Mouse (Mus musculus) brain, embryonic 18.5 days (tissue): ENCODE data around the gene Fam155a.
"Not testable (repeated sequence)": the region's sequence is repeated elsewhere in the genome, so short reads cannot be mapped to it uniquely, and the experiment has no call there.

ENCODE experiments used
- DNase-seq: peaks from one replicate; pipeline ENCODE4 v3.0.0-alpha.2; 2012; ENCODE audit warnings: low read depth, low spot score

The Fam155a gene

GRCm38 (mm10) chr8:9692370-9692769 is 78.6 kb downstream of the Fam155a start:
- DNase-seq, result no peak

DNA sequence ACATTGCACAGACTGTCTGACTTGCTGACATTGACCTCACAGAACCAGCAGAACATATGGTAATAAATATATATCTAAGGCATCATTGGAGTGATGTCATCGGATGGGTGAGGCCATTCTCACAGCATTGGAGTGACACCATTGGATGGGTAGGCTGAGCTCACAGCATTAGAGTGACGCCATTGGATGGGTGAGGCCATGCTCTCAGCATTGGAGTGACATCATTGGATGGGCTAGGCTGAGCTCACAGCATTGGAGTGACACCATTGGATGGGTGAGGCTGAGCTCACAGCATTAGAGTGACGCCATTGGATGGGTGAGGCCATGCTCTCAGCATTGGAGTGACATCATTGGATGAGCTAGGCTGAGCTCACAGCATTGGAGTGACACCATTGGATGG is 110.9 kb downstream of the Fam155a start:
- not testable (repeated sequence) for DNase-seq

DNA sequence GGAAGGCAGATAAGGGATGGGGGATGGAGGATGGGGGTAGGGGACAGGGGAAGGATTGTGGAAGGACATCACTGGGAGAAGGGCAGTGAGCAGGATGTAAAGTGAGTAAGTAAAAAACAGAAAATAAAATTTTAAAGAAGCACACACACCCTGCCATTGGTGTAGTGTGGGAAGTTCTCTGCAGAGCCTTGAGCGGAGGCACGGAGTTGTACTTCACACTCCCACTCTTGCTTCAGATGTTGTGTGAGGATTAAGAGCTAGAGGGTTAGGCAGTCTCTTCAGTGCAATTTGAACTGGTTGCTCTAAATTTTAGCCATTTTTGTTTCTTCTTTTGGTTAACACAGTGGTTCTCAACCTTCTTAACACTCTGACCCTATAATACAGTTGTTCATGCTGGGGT is 114.1 kb downstream of the Fam155a start:
- DNase-seq, result no peak

DNA sequence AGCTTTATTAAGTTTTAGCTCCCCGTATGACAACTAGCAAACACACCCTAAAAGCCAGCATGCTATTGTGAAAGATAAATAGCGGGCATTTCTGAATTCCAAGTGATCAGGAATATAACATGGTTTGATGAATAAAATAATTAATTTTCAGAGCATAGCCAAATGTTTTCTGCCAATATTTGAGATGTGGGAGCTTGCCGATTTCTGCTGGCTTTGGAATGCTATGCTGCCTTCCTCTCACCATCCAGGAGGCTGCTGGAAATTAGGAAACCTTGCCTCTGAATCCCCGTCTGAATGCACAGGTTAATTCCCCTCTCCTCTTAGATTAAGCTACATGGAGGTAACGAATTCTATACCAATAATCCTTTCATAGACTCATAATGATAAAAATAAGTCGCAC is 116.1 kb downstream of the Fam155a start:
- DNase-seq, result no peak

DNA sequence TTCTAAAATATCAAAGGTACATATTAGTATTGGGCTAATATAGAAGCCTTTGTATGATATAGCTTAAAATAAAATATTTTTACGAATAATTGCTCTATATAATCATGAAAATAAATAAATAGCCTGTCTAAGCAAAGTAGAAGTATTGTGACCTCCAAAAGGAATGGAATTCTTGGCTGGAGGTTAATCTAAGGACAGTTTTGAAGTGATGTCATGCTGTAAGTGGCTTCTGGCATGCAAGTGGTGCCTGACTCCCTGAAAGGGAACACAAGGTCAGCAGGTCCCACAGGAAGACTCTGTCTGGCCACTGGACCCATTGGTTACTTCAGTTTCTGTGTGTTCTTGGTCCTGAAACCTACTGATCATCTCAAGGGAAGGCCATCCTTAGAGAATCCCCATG is 117.3 kb downstream of the Fam155a start:
- DNase-seq, result no peak

DNA sequence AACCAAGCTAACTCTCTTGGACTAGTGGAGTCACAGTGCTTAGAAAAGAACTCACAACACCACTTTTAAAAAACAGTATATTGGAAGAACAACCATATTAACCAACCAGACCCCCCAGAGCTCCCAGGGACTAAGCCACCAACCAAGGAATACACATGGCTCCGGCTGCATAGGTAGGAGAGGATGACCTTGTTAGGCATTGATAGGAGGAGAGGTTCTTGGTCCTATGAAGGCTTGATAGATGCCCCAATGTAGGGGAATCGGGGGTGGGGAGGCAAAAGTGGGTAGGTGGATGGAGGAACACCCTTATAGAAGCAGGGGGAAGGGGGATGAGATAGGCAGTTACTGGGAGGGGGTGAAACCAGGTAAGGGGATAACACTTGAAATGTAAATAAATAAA is 132.8 kb downstream of the Fam155a start:
- DNase-seq, result no peak

DNA sequence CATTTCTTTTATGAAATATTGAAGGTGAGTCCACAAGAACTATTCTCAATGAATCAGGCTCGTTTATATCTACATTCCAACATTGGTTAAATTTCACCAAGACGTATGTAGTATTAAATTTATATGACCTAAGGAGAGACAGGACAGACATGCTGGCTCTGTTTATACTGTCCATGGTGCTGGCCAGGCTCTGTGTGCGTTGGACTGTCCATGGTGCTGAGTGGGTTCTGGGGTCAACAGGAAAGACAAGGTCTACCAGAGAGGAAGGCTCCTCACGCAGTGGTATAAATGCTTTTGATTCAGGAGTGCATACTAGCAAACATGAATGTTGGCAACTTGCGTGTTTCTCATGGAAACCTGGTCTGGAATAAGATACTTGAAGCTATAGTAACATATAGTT is 135.7 kb downstream of the Fam155a start:
- DNase-seq, result no peak

GRCm38 (mm10) chr8:9607086-9607701 is 163.8 kb downstream of the Fam155a start:
- no peak for DNase-seq

DNA sequence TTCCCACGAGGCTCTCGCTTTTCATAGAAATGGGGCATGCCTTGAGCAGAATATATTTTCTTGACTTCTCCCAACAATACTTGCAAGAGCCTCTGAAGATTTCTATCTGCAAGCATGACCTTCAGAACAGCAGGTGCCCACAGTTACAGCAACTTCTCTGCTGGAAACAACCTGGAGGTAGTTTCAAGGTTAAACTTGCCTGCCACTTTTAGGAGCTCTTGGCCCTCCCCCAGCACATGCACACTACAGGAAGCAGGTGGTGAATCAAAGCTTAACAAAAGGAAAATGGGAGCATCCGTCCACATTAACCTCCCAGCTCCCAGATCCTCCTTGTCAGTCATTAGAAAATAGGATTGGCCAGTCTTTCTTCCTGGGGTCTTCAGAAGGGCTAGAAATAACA is 175.0 kb downstream of the Fam155a start:
- DNase-seq, result no peak

DNA sequence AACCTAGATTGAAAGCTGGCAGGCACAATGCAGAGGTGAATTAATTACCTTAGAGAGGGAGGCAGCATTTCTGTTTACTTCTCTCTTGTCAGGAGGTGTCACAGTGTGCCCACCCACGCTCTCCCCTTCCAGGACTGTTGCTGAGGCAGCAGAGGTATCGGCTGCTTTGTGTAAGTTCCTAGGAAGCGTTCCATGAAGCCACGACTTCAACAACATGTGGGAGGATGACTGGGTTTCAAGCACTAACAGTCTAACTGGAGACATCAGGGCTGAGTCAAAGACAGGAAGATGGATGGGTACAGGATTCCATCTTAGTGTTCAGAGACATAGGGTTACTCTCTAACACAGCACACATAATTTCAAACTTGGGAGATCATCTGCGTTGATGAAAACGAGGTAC is 189.1 kb downstream of the Fam155a start:
- DNase-seq, result no peak

DNA sequence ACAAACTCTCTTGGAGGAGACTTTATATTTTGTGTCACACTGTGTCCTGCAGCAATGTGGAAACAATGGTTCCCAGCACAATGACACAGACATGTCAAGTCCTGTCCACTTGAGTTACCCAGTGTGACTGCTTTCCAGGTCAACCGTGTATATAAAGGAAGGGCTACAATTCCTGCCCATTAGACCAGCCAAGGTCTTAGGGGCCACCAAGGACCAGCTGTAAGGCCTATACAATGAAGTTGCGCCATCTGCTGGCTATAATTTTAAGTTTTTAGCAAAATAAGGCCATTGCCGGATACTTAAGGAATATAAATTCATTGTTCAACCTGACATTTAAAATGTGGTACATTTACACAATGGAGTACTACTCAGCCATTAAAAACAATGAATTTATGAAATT is 190.8 kb downstream of the Fam155a start:
- DNase-seq, result no peak

- DNase-seq, result no peak
These were observed 199.0 kb downstream of the Fam155a start for GRCm38 (mm10) chr8:9571977-9572376.

DNA sequence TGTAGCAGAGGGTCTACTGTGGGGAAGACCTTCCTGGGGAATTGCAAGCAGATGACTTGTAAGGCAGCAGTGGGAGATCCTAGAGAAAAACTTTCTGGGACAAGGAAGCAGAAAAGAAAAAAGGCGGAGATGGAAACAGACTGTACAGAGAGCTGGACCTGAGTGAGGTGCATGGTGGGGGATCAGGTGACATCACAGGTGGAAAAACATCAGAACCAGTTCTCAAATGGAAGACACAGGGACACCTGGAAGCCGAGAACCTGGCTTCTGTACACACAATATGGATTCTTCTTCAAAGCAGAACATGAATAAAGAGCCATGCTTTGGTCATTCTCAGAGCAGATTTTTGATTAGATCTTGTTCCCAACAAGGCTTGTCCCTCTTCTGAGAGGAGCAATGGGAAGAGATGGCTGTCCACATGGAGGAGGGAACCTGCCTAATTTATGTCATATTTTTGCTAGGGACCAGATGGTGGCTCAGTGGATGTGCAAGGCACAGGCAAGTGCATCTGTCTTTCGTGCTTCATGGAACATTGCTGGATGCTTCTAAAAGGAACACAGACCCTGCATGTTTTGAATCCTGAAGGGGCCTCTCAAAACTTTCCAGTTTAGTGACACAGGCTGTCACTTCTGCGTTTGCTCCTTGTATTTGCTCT is 201.3 kb downstream of the Fam155a start:
- DNase-seq, result no peak

DNA sequence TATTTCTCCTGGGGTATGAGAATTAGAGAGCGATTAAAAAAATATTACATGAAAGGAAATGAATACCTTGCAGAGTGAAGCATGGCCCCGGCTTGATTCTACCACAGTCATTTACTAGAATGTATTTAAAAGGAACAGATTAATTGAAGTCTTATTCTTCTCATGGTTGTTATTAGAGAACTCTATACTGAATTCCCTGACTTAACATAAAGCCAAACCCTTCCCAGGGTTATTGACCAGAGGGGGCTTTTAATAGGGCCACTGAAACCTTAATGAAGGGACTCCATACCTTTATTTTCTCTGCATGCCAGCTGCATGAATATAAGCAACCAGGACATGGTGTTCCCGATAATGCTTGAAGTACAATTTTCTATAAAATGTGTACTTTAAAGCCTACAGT is 221.8 kb downstream of the Fam155a start:
- DNase-seq, result no peak

DNA sequence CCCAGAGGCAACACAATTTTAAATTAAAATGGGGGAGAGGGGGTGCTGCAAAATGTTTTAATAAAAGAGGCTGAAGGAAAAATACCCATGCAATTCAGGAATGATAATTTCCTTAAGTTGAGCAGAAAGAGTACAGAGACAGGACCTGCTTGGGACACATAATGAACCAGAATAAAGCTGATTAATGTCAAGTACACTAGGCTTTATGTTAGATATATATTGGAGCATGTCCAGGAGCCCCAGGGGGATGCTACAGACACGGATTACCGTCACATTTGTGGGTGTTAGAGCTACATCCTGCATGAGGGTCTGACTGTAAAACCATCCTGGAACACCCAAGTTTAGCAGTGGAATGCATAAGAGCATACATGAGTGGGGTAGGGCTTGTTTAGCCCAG is 223.4 kb downstream of the Fam155a start:
- no peak for DNase-seq

GRCm38 (mm10) chr8:9546919-9547557 is 223.9 kb downstream of the Fam155a start:
- DNase-seq, result no peak

DNA sequence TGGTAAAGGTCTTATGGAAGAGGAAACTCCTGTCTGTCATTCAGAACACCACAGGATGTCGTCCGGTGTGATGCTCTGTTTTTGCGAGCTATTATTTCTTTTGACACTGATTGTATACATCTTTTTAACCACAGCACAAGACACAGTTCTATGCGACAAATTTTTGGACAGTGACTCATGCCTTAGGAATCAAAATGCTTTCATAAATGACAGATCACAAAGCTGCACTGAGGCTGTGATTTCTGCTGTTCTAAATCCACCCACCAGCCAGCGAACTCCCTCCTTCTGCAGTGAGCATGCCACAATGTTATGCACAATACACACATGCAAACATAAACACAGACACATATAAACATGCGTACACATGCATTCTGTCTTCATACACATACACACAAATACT is 224.5 kb downstream of the Fam155a start:
- DNase-seq, result no peak

- no peak for DNase-seq
These were observed 225.3 kb downstream of the Fam155a start for GRCm38 (mm10) chr8:9545665-9546064.

DNA sequence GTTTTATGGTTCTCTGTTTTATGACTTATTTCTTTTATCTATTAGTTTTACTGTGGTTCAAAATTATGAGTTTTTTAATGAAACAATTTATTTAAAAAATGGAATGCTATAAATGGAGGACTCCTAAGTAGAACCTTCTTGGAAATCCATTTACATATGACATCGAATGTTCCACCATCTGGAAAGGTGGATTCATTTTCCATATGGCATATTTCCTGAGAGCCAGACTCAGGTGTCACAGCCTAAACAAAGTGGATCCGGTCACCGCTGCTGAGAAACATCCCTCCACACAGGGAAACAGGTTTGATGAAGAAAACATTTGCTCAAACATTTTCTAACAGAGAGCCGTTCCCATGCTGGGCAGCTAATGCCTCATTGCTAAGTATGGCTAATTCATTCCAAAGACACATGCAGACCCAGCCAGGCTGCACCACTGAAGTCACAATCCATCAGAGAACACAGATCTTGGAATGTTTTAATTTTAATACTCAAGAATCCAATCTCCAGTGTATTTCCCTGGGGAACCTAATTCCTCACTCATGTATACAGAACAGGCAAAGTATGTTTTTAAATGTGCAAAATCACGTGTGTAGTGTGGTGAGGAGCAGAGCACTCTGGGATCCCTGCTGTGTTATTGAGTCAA is 235.1 kb downstream of the Fam155a start:
- no peak for DNase-seq

GRCm38 (mm10) chr8:9526515-9526914 is 244.4 kb downstream of the Fam155a start:
- DNase-seq, result no peak

DNA sequence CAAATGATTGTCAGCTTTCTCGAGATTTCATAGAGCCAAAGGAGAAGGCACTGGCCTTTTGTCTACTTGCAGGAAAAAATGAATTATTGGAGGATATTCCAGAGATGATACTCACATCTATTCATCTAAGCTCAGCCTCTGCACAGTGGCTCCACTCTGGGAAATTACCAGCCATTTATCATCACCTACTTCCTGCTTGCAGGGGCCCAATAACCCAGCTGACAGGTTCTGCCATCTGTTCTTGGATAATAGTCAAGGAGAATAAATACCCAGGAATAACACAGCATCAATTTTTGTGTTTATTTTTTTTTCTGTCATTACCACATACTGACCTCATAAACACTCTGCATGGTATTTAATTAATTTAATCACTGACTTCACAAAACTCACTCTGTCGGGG is 249.4 kb downstream of the Fam155a start:
- no peak for DNase-seq

DNA sequence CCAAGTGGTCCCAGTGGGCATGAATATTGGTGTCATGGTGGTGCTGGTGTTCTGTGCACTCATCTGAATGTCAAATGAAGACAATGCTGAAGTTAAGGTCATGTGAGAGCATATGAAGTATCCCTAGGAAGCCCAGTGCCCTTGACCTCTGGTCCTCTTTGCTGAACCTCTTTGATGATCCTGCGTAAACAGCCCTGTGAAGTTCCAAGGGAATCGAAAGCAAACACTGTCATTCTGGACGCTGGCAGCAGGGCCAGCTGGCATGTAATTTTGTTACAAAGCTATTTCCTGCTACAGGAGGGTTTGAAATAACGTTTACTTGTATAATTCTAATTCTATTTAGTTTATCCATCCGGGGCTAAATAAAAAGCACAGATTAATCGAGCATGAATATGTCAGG is 270.2 kb downstream of the Fam155a start:
- DNase-seq, result no peak

DNA sequence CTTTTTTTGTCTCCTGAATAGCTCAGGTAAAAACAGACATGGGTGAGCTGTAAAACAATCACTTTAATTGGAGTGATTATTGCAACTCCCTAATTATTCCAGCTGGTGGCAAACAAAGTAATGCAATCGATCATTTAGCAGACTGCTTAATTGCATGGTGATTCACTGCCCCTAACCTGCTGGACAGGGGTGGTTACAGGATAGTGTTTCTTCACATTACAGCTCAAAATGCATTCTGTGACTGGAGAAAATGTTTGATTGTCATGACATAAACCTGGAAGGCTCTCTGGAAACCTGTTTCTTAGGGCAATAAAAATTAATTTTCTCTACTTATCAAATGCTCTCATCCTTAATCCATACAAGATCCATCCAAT is 276.7 kb downstream of the Fam155a start:
- DNase-seq, result no peak
